Mouse (Mus musculus) heart, embryonic 16.5 days (tissue): ENCODE data around the gene Bud23. TPM values are rescaled to one million over a fixed set of nuclear protein-coding genes. Genes with fewer than 3 reads are reported as not detected.

Experiments
- ATAC-seq: fragments of 200-750 bp; cut with Nextera tagmentation; replicated peaks from 2 replicates; pipeline ENCODE4 v1.8.0; 2017; ENCODE audit warnings: moderate number of reproducible peaks; ENCODE audit not compliant: insufficient read depth, low FRiP score; ENCODE audit errors: extremely low read depth
- H3K27ac ChIP-seq: fragments of 300-500 bp; sonication (generic); 2 replicates; pipeline ENCODE4 v1.5.1; 2014; ENCODE audit warnings: mild to moderate bottlenecking, low read length, control low read depth, moderate library complexity
- H3K27me3 ChIP-seq: fragments of 300-500 bp; sonication (generic); 2 replicates; pipeline ENCODE4 v1.6.1; 2014; ENCODE audit warnings: low read length, mixed read lengths; ENCODE audit not compliant: control insufficient read depth, insufficient read depth
- H3K36me3 ChIP-seq: fragments of 300-500 bp; sonication (generic); 2 replicates; pipeline ENCODE4 v1.6.1; 2014; ENCODE audit not compliant: control insufficient read depth, insufficient read depth
- H3K4me1 ChIP-seq: fragments of 300-500 bp; sonication (generic); 2 replicates; pipeline ENCODE4 v1.6.1; 2014; ENCODE audit warnings: low read length, mixed read lengths; ENCODE audit not compliant: control insufficient read depth, insufficient read depth
- H3K4me2 ChIP-seq: fragments of 300-500 bp; sonication (generic); 2 replicates; pipeline ENCODE4 v1.6.1; 2014; ENCODE audit warnings: low read depth, mild to moderate bottlenecking, control low read depth, low read length
- H3K4me3 ChIP-seq: fragments of 300-500 bp; sonication (generic); 2 replicates; pipeline ENCODE4 v1.5.1; 2014; ENCODE audit warnings: mild to moderate bottlenecking, control low read depth, low read length
- H3K9ac ChIP-seq: fragments of 300-500 bp; sonication (generic); 2 replicates; pipeline ENCODE4 v1.6.1; 2014; ENCODE audit warnings: low read length, control low read depth
- H3K9me3 ChIP-seq: fragments of 300-500 bp; sonication (generic); replicated peaks from 2 replicates; pipeline ENCODE4 v1.6.1; 2016; ENCODE audit warnings: low read length; ENCODE audit not compliant: control insufficient read depth
- WGBS: fragments of 180-500 bp; shearing (Covaris S2); extraction: QIAGEN DNeasy Blood & Tissue Kit; methylation state at CpG from one replicate; pipeline ENCODE4 v1.1.7; 2014; 5-methylcytosine and 5-hydroxymethylcytosine counted together
- polyA plus RNA-seq: library from polyadenylated mRNA; unstranded; fragments of >200 nt; fragmentation: Nextera tagmentation; extraction: Ambion mirVana; gene quantifications from 2 replicates; pipeline ENCODE4 v1.2.1, GENCODE M21; 2015

Bud23 gene
- polyA plus RNA-seq, 1 experiment from 2014 or later = 59.7 TPM

DNA sequence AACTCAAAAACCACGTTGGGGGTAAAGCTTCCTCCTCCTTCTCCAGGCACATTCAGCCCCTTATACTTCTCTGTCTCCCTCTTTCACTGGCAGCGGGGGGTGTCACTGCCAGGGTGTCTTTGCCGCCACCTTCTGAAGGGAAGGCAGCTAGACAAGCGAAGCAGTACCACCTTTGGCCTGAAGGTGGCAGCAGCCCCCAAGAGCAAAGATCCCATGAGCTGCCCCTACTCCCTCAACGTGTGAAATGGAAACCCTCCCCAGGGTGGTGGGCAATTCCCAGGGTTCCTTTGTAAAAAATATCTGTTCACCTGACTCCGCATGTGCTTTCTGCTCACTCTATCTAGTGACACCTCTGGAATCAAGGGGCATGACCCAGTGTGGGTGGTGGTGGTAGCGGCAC, 49.3 kb downstream of the Bud23 start:
- Histone ChIP-seq H3K4me1 (peaks cover 4% of the 10 kb centered on the region), H3K4me3 (no peak overlapping the region), H3K27ac (no peak overlapping the region), H3K27me3 (no peaks in the 10 kb centered on the region), H3K36me3 (0 out of 2 replicates have a peak, but pooled peaks cover 3% of the 10 kb centered on the region), H3K4me2 (no peak overlapping the region), H3K9me3 (no peaks in the 10 kb centered on the region), H3K9ac (no peak overlapping the region)
- peak; percentile 21; the same call in 1 of the 2 replicates for ATAC-seq
- 15% methylated on average over 7 of the region's 7 CpGs for WGBS

DNA sequence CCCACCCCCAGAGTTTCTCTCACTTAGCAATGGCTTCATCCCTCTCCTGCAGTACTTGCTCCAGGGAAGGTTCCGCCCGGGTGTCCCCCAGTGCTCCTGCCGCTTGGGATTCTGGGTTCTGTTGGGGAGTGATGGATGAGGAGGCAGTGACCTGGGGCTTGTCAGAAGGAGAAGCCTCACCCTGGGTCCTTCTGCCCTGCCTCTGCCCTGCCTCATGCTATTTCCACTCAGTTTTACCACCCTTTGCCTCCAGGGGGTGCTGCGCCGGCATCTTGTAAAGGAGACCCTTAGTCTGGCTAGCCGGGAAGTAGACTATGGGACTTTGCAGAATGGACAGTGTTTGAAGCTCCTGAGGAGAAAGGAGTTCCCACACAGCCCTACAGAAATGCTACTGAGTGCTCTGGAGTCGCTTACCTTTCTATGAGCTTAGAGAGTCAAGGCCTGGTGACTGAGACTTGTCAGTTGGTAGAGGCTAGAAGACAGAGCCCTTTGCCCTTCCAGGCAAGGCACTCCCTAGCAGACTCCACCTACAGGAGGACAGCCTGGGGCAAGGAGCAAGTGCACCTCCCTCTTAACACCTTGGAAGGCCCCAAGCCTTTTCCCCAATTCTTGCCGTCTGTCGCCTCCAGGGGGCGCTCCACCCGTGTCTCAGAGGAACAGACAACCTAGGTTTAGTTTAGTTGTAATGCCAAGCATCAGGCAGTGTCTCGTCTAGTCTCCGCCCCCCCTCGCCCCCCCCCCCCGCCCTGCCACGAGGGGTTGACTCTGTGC, 51.9 kb downstream of the Bud23 start:
- no peak for ATAC-seq
- Histone ChIP-seq H3K4me1 (peaks cover 7% of the 10 kb centered on the region), H3K9me3 (no peaks in the 10 kb centered on the region), H3K27me3 (no peaks in the 10 kb centered on the region), H3K36me3 (0 out of 2 replicates have a peak, but pooled peaks cover 3% of the 10 kb centered on the region), H3K9ac (no peak overlapping the region), H3K27ac (no peak overlapping the region), H3K4me3 (peak overlapping the region; percentile 11; the same call in 1 of the 2 replicates), H3K4me2 (peak overlapping the region; percentile 26; the same call in 1 of the 2 replicates)
- 11% methylated on average over 16 of the region's 16 CpGs for WGBS

DNA sequence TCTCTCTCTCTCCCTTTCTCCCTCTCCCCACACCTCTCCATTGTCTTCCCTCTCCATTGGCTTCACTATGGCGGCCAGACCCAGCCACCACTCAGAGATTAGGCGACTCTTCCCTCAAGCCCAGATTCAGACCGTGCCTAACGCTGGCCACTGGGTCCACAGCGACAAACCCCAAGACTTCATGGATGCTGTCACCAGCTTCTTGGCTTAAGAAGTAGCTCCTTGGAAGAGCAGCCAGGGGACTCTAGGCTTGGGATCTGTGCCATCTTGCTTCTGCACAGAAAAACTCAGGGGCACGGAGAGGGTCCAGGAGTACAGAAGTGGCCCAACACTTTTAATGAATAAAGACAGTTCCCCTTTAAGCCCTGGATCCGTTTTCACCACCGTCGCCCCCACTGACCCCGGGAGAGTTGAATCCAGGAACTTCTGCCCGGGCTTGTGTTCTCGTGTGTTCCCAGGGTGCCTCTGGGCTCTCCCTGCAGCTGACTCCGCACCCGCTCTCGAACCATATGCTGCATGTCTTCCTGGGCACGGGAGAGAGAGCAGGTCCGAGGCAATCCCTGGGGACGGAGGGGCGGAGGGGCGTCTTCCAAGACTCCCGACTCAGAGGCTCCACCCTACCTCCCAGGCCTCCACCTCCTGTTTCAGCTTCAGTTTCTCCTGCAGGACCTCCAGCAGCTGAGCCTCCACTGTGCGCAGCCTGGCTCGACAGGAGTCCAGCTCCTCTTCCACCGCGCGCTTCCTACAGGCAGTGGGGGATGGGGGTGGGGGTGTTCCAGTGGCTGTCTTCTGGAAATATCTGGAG, 52.7 kb downstream of the Bud23 start:
- Histone ChIP-seq H3K4me3 (peak overlapping the region; percentile 11; the same call in 1 of the 2 replicates), H3K36me3 (0 out of 2 replicates have a peak, but pooled peaks cover 3% of the 10 kb centered on the region), H3K9me3 (no peaks in the 10 kb centered on the region), H3K27ac (no peak overlapping the region), H3K27me3 (no peaks in the 10 kb centered on the region), H3K9ac (no peak overlapping the region), H3K4me1 (peaks cover 7% of the 10 kb centered on the region), H3K4me2 (peak overlapping the region; percentile 26; the same call in 1 of the 2 replicates)
- no peak for ATAC-seq
- 35% methylated on average over 26 of the region's 26 CpGs for WGBS

DNA sequence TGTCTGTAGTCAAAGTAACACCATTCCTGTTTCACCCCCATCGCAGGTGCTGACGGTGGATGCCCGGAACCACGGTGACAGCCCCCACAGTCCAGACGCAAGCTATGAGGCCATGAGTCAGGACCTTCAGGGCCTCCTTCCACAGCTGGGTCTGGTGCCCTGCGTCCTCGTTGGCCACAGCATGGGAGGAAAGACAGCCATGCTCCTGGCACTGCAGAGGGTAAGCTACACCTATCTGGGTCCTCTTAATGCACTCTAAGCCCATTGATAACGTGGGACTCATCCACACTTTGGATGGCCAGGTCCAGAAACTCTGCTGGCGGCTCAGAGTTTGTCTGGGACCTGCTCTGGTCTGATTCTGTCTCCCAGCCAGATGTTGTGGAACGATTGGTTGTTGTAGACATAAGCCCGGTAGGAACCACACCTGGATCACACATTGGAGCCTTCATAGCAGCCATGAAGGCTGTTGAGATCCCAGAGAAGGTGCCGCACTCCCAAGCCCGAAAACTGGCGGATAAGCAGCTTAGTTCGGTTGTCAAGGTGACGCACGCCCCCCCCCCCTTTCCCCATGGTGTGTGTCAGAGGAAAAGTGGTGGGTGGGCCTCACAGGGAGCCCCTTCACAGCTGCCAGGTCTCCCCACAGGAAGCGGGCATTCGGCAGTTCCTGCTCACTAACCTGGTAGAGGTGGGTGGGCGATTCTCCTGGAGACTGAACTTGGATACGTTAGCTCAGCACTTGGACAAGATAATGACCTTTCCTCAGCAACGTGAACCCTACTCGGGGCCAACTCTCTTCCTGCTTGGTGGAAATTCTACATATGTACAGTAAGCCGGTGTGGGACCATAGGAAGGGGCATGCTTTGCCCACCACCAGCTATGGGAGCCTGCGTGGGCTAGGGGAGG, 53.7 kb downstream of the Bud23 start:
- Histone ChIP-seq H3K36me3 (0 out of 2 replicates have a peak, but pooled peaks cover 3% of the 10 kb centered on the region), H3K4me1 (peaks cover 7% of the 10 kb centered on the region), H3K4me2 (no peak overlapping the region; the same call in 1 of the 2 replicates), H3K27me3 (no peaks in the 10 kb centered on the region), H3K27ac (no peak overlapping the region), H3K4me3 (no peak overlapping the region), H3K9ac (no peak overlapping the region), H3K9me3 (no peaks in the 10 kb centered on the region)
- ATAC-seq = no peak
- 84% methylated on average over 25 of the region's 25 CpGs for whole genome bisulfite sequencing

DNA sequence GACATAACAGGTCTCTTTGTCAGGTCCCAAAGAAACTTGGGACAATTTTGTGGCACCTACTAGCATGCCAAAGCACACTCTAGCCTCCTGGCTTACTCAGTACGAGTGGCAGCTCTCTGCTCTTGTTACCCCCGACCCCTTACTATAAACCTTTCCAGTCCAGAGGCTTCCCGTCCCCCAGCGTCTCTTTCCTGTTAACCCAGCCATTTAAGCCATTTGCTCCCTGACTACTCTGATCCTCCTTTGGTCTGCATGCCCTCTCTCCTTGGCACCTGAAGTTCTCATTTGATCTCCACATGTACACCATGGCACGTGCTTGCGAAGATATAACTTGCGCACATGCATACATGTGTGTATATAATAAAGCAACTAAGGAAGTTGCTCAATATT, 54.4 kb downstream of the Bud23 start:
- H3K4me2 ChIP-seq = peak overlapping the region; percentile 64
- no peak for ATAC-seq
- no peaks in the 10 kb centered on the region for H3K9me3 ChIP-seq
- peak overlapping the region; percentile 75 for H3K4me3 ChIP-seq
- H3K27me3 ChIP-seq = no peaks in the 10 kb centered on the region
- peaks cover 7% of the 10 kb centered on the region for H3K4me1 ChIP-seq
- peak overlapping the region; percentile 98 for H3K27ac ChIP-seq
- 60% methylated on average over 7 of the region's 7 CpGs for WGBS
- H3K36me3 ChIP-seq = 0 out of 2 replicates have a peak, but pooled peaks cover 3% of the 10 kb centered on the region
- peak overlapping the region; percentile 81 for H3K9ac ChIP-seq

DNA sequence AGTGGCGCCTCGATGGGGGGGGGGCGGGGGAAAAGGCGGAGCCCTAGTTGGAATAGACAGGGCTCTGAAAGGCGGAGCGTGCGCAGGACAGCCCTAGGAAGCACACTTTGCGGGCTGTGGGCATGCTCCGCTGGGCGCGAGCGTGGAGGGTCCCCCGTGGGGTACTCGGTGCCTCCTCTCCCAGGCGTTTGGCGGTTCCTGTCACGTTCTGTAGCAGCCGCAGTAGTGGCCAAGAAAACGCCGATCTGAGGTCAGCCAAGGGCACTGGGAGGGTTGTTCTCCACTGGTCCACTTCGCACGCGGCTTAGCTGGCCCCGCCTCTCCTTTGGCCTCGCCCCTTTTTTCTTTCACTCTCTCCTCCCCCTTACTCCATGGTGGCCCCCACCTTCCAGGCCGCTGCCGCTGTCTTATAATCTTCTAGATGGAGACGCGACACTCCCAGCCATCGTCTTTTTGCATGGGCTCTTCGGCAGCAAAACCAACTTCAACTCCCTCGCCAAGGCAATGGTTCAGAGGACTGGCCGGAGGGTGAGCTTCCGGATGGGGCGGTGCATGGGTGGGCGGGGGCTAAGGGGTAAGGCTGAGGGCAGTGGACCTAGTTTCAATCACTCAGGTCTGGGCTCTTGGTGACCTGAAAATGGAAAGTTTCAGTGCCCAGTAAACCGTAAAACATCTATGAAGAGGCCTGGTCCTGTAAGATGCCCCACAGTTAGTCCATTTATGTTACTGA, 55.0 kb downstream of the Bud23 start:
- peak overlapping the region; percentile 98 for H3K27ac ChIP-seq
- H3K4me2 ChIP-seq = peak overlapping the region; percentile 64
- H3K36me3 ChIP-seq = 0 out of 2 replicates have a peak, but pooled peaks cover 3% of the 10 kb centered on the region
- peak overlapping the region; percentile 75 for H3K4me3 ChIP-seq
- no peaks in the 10 kb centered on the region for H3K27me3 ChIP-seq
- peaks cover 7% of the 10 kb centered on the region for H3K4me1 ChIP-seq
- peak; percentile 73 for ATAC-seq
- H3K9ac ChIP-seq = peak overlapping the region; percentile 81
- 0% methylated on average over 37 of the region's 37 CpGs for WGBS
- no peaks in the 10 kb centered on the region for H3K9me3 ChIP-seq

DNA sequence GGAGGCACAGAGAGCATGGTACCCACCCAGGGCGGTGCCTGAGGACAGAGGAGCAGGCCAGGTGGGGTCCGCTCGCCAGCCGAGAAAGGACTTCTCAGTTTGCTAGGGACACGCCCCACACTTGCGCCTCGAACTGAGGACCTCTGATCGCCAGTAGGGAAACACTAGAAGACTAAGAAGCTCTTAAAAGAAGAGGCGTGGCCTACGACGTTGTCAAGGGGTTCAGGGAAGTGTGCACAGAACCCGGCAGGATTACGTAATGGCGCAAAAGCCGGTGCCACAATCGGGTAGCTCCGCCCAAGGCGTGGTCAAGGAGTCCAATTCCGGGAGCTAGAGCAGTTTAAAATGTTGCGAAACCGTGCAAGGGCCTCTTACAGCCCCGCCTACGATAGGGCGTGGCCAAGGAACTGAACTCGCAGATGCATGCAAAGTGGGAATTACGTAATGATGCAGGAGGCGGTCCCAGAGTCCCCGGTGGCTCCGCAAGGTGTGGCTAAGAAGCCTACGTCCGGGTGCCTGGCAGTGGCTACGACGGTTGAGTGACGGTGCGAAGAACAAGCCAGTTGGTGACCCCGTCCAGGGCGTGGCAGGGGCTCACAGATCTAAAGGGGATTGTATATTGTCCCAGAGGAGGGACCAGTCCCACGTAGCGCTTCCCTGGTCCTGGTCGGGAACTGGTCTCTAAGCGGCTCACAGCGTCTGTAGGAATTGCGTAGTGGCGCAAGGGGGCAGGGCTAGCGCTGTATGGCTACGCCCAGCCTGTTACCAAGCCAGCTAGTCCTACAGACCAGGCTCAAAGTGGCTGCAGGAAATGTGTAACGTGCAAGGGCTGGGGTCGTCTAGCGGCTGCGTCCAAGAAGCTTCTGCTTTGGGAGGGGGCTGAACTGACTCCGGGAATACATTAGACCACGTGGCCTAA, 55.8 kb downstream of the Bud23 start, which contains the start of gene Abhd11:
TSS of gene Abhd11 (plus strand) at position 482 of the 919 bp plus-strand sequence.
- Histone ChIP-seq H3K9ac (peak within 1 kb of the TSS; percentile 81), H3K27me3 (no peaks in the 10 kb centered on the region), H3K27ac (peak within 1 kb of the TSS; percentile 98), H3K4me2 (peak within 1 kb of the TSS; percentile 64), H3K4me3 (peak within 1 kb of the TSS; percentile 75), H3K9me3 (no peaks in the 10 kb centered on the region), H3K4me1 (peaks cover 7% of the 10 kb centered on the region), H3K36me3 (0 out of 2 replicates have a peak, but pooled peaks cover 3% of the 10 kb centered on the region)
- peak; percentile 87 for ATAC-seq
- WGBS = under 1% methylated on average over 52 of the region's 52 CpGs
